Mouse (Mus musculus): ENCODE data around the gene Traf7. TPM values are rescaled to one million over a fixed set of nuclear protein-coding genes. Genes with fewer than 3 reads are reported as not detected.

Traf7 gene
- polyA plus RNA-seq, 1 experiment = 113 TPM

GRCm38 (mm10) chr17:24551050-24551444, 23.3 kb upstream of the Traf7 start:
- H3K4me3 ChIP-seq (ENCODE audit: low read depth, low read length) = peak overlapping the region; percentile 77
- no peaks in the 10 kb centered on the region for H3K27me3 ChIP-seq (ENCODE audit: control insufficient read depth, insufficient read depth, low read length)
- 61% methylated on average over 3 of the region's 3 CpGs for WGBS
- H3K36me3 ChIP-seq (ENCODE audit: control insufficient read depth, insufficient read depth, low read length) = no peaks in the 10 kb centered on the region
- TF ChIP-seq CTCF (IDR thresholded peaks at IDR 0.05; ENCODE audit: extremely low read depth, insufficient read length, insufficient replicate concordance, low read depth, low read length) (no peak), POLR2A (IDR thresholded peaks at IDR 0.05; ENCODE audit: low read depth, low read length) (no peak)
- H3K27ac ChIP-seq (ENCODE audit: insufficient read depth, low read depth, low read length) = peak overlapping the region; percentile 79
- peaks cover 12% of the 10 kb centered on the region for H3K4me1 ChIP-seq (ENCODE audit: control insufficient read depth, insufficient read depth, insufficient read length, low read length)

GRCm38 (mm10) chr17:24550416-24551049, 22.8 kb upstream of the Traf7 start:
- Histone ChIP-seq H3K27ac (ENCODE audit: insufficient read depth, low read depth, low read length) (peak overlapping the region; percentile 79), H3K4me1 (ENCODE audit: control insufficient read depth, insufficient read depth, insufficient read length, low read length) (peaks cover 12% of the 10 kb centered on the region), H3K36me3 (ENCODE audit: control insufficient read depth, insufficient read depth, low read length) (no peaks in the 10 kb centered on the region), H3K4me3 (ENCODE audit: low read depth, low read length) (peak overlapping the region; percentile 77), H3K27me3 (ENCODE audit: control insufficient read depth, insufficient read depth, low read length) (no peaks in the 10 kb centered on the region)
- WGBS = 2% methylated on average over 44 of the region's 44 CpGs
- TF ChIP-seq CTCF (IDR thresholded peaks at IDR 0.05; ENCODE audit: extremely low read depth, insufficient read length, insufficient replicate concordance, low read depth, low read length) (peak; percentile 9; the same call in 1 of the 2 replicates), POLR2A (IDR thresholded peaks at IDR 0.05; ENCODE audit: low read depth, low read length) (no peak)

GRCm38 (mm10) chr17:24549618-24550415, 22.1 kb upstream of the Traf7 start, which contains the start of gene Pkd1:
Gene Pkd1, plus strand, starts transcription at chr17:24549834.
- Histone ChIP-seq H3K27ac (ENCODE audit: insufficient read depth, low read depth, low read length) (peak within 1 kb of the TSS; percentile 85), H3K4me1 (ENCODE audit: control insufficient read depth, insufficient read depth, insufficient read length, low read length) (peaks cover 12% of the 10 kb centered on the region), H3K27me3 (ENCODE audit: control insufficient read depth, insufficient read depth, low read length) (no peaks in the 10 kb centered on the region), H3K36me3 (ENCODE audit: control insufficient read depth, insufficient read depth, low read length) (no peaks in the 10 kb centered on the region), H3K4me3 (ENCODE audit: low read depth, low read length) (peak within 1 kb of the TSS; percentile 77)
- WGBS = under 1% methylated on average over 72 of the region's 72 CpGs
- TF ChIP-seq POLR2A (IDR thresholded peaks at IDR 0.05; ENCODE audit: low read depth, low read length) (peak; percentile 92), CTCF (IDR thresholded peaks at IDR 0.05; ENCODE audit: extremely low read depth, insufficient read length, insufficient replicate concordance, low read depth, low read length) (0 out of 2 replicates have a peak, but pooled peaks have one; percentile 10)

- Histone ChIP-seq H3K4me1 (ENCODE audit: control insufficient read depth, insufficient read depth, insufficient read length, low read length) (peaks cover 12% of the 10 kb centered on the region), H3K36me3 (ENCODE audit: control insufficient read depth, insufficient read depth, low read length) (no peaks in the 10 kb centered on the region), H3K4me3 (ENCODE audit: low read depth, low read length) (peak overlapping the region; percentile 67), H3K27ac (ENCODE audit: insufficient read depth, low read depth, low read length) (peak overlapping the region; percentile 85), H3K27me3 (ENCODE audit: control insufficient read depth, insufficient read depth, low read length) (no peaks in the 10 kb centered on the region)
- WGBS = under 1% methylated on average over 23 of the region's 23 CpGs
- TF ChIP-seq CTCF (IDR thresholded peaks at IDR 0.05; ENCODE audit: extremely low read depth, insufficient read length, insufficient replicate concordance, low read depth, low read length) = no peak
- TF ChIP-seq POLR2A (IDR thresholded peaks at IDR 0.05; ENCODE audit: low read depth, low read length) = no peak
Observed at GRCm38 (mm10) chr17:24548921-24549617, 21.3 kb upstream of the Traf7 start.

- 9% methylated on average over 9 of the region's 9 CpGs for WGBS
- Histone ChIP-seq H3K27me3 (ENCODE audit: control insufficient read depth, insufficient read depth, low read length) (no peaks in the 10 kb centered on the region), H3K4me1 (ENCODE audit: control insufficient read depth, insufficient read depth, insufficient read length, low read length) (peaks cover 12% of the 10 kb centered on the region), H3K36me3 (ENCODE audit: control insufficient read depth, insufficient read depth, low read length) (no peaks in the 10 kb centered on the region), H3K27ac (ENCODE audit: insufficient read depth, low read depth, low read length) (peak overlapping the region; percentile 85), H3K4me3 (ENCODE audit: low read depth, low read length) (peak overlapping the region; percentile 67)
- TF ChIP-seq CTCF (IDR thresholded peaks at IDR 0.05; ENCODE audit: extremely low read depth, insufficient read length, insufficient replicate concordance, low read depth, low read length) = no peak
- no peak for TF ChIP-seq POLR2A (IDR thresholded peaks at IDR 0.05; ENCODE audit: low read depth, low read length)
Observed at GRCm38 (mm10) chr17:24548435-24548834, 20.7 kb upstream of the Traf7 start.

- Histone ChIP-seq H3K27ac (ENCODE audit: insufficient read depth, low read depth, low read length) (peak overlapping the region; percentile 78), H3K4me1 (ENCODE audit: control insufficient read depth, insufficient read depth, insufficient read length, low read length) (peaks cover 12% of the 10 kb centered on the region), H3K27me3 (ENCODE audit: control insufficient read depth, insufficient read depth, low read length) (no peaks in the 10 kb centered on the region), H3K4me3 (ENCODE audit: low read depth, low read length) (no peak overlapping the region), H3K36me3 (ENCODE audit: control insufficient read depth, insufficient read depth, low read length) (no peaks in the 10 kb centered on the region)
- WGBS = 27% methylated on average over 3 of the region's 3 CpGs
- no peak for TF ChIP-seq POLR2A (IDR thresholded peaks at IDR 0.05; ENCODE audit: low read depth, low read length)
- TF ChIP-seq CTCF (IDR thresholded peaks at IDR 0.05; ENCODE audit: extremely low read depth, insufficient read length, insufficient replicate concordance, low read depth, low read length) = no peak
Observed at GRCm38 (mm10) chr17:24546234-24546633, 18.5 kb upstream of the Traf7 start.
